Mouse (Mus musculus) central nervous system, embryonic 14 days (tissue): ENCODE results near the gene Grem1. TPM values are rescaled to one million over a fixed set of nuclear protein-coding genes. Genes with fewer than 3 reads are reported as not detected.

Source experiments
- polyA plus RNA-seq: library from polyadenylated mRNA; depleted of rRNA; stranded (reverse); fragments of >200 nt; gene quantifications from 2 replicates; pipeline ENCODE4 v1.2.3, GENCODE M21; 2012; rRNA removed

The Grem1 gene
- 2.1 and 3.3 TPM in 2 replicates for polyA plus RNA-seq

DNA sequence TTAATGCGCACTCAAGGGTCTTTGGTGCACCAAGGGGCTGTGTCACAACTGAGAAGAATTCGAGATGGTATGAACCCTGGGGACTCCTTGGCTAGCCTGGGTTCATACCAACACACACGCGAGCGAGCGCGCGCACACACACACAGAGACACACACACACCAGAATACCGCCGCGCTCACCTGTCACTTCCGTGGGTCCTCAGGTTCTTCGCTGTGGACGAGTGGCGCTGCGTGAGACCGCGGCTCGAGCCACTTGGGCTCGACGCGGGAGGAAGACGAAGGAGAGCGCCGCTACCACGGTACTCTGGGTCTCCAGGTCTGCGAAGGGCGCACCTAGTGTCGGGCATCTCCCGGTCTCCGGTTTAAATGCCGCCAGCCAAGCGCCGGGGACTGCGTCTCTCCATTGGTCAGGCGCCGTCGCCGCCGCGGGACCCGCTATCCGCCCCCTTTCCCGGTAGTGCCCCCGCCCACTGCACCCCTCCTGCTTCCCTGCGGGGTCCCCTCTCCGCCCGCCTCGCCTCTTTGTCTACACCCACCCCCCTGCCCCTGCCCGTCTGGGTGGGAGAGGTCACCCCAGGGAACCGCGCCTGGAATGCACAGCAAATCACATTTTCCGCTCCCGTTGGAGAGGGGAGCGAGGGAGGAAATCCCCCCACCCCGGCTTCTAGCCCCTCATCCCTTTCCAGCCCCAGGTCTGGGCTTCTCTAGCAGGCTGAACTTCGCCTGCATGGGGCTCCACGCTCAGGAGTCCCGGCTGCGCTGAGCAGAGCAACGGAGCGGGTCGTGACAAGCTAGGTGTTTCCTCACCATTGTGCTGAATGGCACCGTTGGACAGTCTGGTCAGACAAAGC lies at the start of gene Grem1:
Grem1 (minus strand) TSS at position 336 of the 851 bp plus-strand sequence.

Other genes starting within 250 kb of the Grem1 start
- 110 and 133 TPM in 2 replicates for gene Scg5, start 70.5 kb upstream of the Grem1 start, polyA plus RNA-seq
- 18.4 and 25.8 TPM in 2 replicates for gene Arhgap11a, start 90.0 kb upstream of the Grem1 start, polyA plus RNA-seq